Mouse (Mus musculus): ENCODE data around the gene Cmtm5.

Gene Cmtm5

GRCm38 (mm10) chr14:54925349-54926342, 10.4 kb upstream of the Cmtm5 start, which contains the start of gene Efs:
TSS of gene Efs (minus strand) at chr14:54926126.
- Histone ChIP-seq H3K27me3 (ENCODE audit: control insufficient read depth, insufficient read depth, low read length, poor library complexity, severe bottlenecking) (no peaks in the 10 kb centered on the region; the same call in 1 of the 2 replicates), H3K36me3 (ENCODE audit: control insufficient read depth, insufficient read depth, low read length, poor library complexity, severe bottlenecking) (no peaks in the 10 kb centered on the region)
- DNase-seq (ENCODE audit: low read depth, low spot score): no peak

GRCm38 (mm10) chr14:54926401-54927158, 9.5 kb upstream of the Cmtm5 start:
- H3K36me3 ChIP-seq (ENCODE audit: control insufficient read depth, insufficient read depth, low read length, poor library complexity, severe bottlenecking): no peaks in the 10 kb centered on the region
- DNase-seq (ENCODE audit: low read depth, low spot score): no peak
- H3K27me3 ChIP-seq (ENCODE audit: control insufficient read depth, insufficient read depth, low read length, poor library complexity, severe bottlenecking): no peaks in the 10 kb centered on the region; the same call in 1 of the 2 replicates

GRCm38 (mm10) chr14:54927296-54927695, 8.8 kb upstream of the Cmtm5 start:
- no peak for DNase-seq (ENCODE audit: low read depth, low spot score)
- no peaks in the 10 kb centered on the region for H3K36me3 ChIP-seq (ENCODE audit: control insufficient read depth, insufficient read depth, low read length, poor library complexity, severe bottlenecking)

GRCm38 (mm10) chr14:54929801-54930200, 6.3 kb upstream of the Cmtm5 start:
- DNase-seq (ENCODE audit: low read depth, low spot score): no peak
- H3K27me3 ChIP-seq (ENCODE audit: control insufficient read depth, insufficient read depth, low read length, poor library complexity, severe bottlenecking): no peaks in the 10 kb centered on the region

More at GRCm38 (mm10) chr14:54927296-54927695, 8.8 kb upstream of the Cmtm5 start:
- no peaks in the 10 kb centered on the region; the same call in 1 of the 2 replicates for H3K27me3 ChIP-seq (ENCODE audit: control insufficient read depth, insufficient read depth, low read length, poor library complexity, severe bottlenecking)

GRCm38 (mm10) chr14:54930431-54930830, 5.6 kb upstream of the Cmtm5 start:
- no peak for DNase-seq (ENCODE audit: low read depth, low spot score)
- no peaks in the 10 kb centered on the region for H3K27me3 ChIP-seq (ENCODE audit: control insufficient read depth, insufficient read depth, low read length, poor library complexity, severe bottlenecking)
- no peaks in the 10 kb centered on the region for H3K36me3 ChIP-seq (ENCODE audit: control insufficient read depth, insufficient read depth, low read length, poor library complexity, severe bottlenecking)

More at GRCm38 (mm10) chr14:54929801-54930200, 6.3 kb upstream of the Cmtm5 start:
- no peaks in the 10 kb centered on the region for H3K36me3 ChIP-seq (ENCODE audit: control insufficient read depth, insufficient read depth, low read length, poor library complexity, severe bottlenecking)

- DNase-seq (ENCODE audit: low read depth, low spot score): no peak
- H3K27me3 ChIP-seq (ENCODE audit: control insufficient read depth, insufficient read depth, low read length, poor library complexity, severe bottlenecking): no peaks in the 10 kb centered on the region
Observed at GRCm38 (mm10) chr14:54932645-54933150, 3.4 kb upstream of the Cmtm5 start, which contains the start of gene Il25. TSS of gene Il25 (plus strand) at chr14:54932695.

GRCm38 (mm10) chr14:54936831-54937160, 735 bp downstream of the Cmtm5 start:
- Histone ChIP-seq H3K27me3 (ENCODE audit: control insufficient read depth, insufficient read depth, low read length, poor library complexity, severe bottlenecking) (no peaks in the 10 kb centered on the region), H3K36me3 (ENCODE audit: control insufficient read depth, insufficient read depth, low read length, poor library complexity, severe bottlenecking) (no peaks in the 10 kb centered on the region)
- DNase-seq (ENCODE audit: low read depth, low spot score): no peak

More at GRCm38 (mm10) chr14:54932645-54933150, 3.4 kb upstream of the Cmtm5 start, which contains the start of gene Il25:
- no peaks in the 10 kb centered on the region for H3K36me3 ChIP-seq (ENCODE audit: control insufficient read depth, insufficient read depth, low read length, poor library complexity, severe bottlenecking)

GRCm38 (mm10) chr14:54937361-54938182, 1.5 kb downstream of the Cmtm5 start:
- Histone ChIP-seq H3K27me3 (ENCODE audit: control insufficient read depth, insufficient read depth, low read length, poor library complexity, severe bottlenecking) (no peaks in the 10 kb centered on the region), H3K36me3 (ENCODE audit: control insufficient read depth, insufficient read depth, low read length, poor library complexity, severe bottlenecking) (no peaks in the 10 kb centered on the region)
- no peak for DNase-seq (ENCODE audit: low read depth, low spot score)

- DNase-seq (ENCODE audit: low read depth, low spot score): no peak
- Histone ChIP-seq H3K27me3 (ENCODE audit: control insufficient read depth, insufficient read depth, low read length, poor library complexity, severe bottlenecking) (no peaks in the 10 kb centered on the region), H3K36me3 (ENCODE audit: control insufficient read depth, insufficient read depth, low read length, poor library complexity, severe bottlenecking) (no peaks in the 10 kb centered on the region)
Observed at GRCm38 (mm10) chr14:54938431-54939219, 2.6 kb downstream of the Cmtm5 start.

- no peaks in the 10 kb centered on the region for H3K36me3 ChIP-seq (ENCODE audit: control insufficient read depth, insufficient read depth, low read length, poor library complexity, severe bottlenecking)
- no peaks in the 10 kb centered on the region for H3K27me3 ChIP-seq (ENCODE audit: control insufficient read depth, insufficient read depth, low read length, poor library complexity, severe bottlenecking)
- DNase-seq (ENCODE audit: low read depth, low spot score): peak; percentile 74
Observed at GRCm38 (mm10) chr14:54939434-54940175, 3.5 kb downstream of the Cmtm5 start.

GRCm38 (mm10) chr14:54940176-54940530, 4.1 kb downstream of the Cmtm5 start:
- DNase-seq (ENCODE audit: low read depth, low spot score): no peak
- no peaks in the 10 kb centered on the region for H3K27me3 ChIP-seq (ENCODE audit: control insufficient read depth, insufficient read depth, low read length, poor library complexity, severe bottlenecking)
- no peaks in the 10 kb centered on the region for H3K36me3 ChIP-seq (ENCODE audit: control insufficient read depth, insufficient read depth, low read length, poor library complexity, severe bottlenecking)

GRCm38 (mm10) chr14:54941024-54941978, 5.2 kb downstream of the Cmtm5 start:
- Histone ChIP-seq H3K27me3 (ENCODE audit: control insufficient read depth, insufficient read depth, low read length, poor library complexity, severe bottlenecking) (no peaks in the 10 kb centered on the region), H3K36me3 (ENCODE audit: control insufficient read depth, insufficient read depth, low read length, poor library complexity, severe bottlenecking) (no peaks in the 10 kb centered on the region)
- DNase-seq (ENCODE audit: low read depth, low spot score): no peak
